Mouse (Mus musculus) ovary, postnatal 10 days (tissue): ENCODE data around the gene Zfp580.

Experiments
- DNase-seq: peaks from one replicate; pipeline ENCODE4 v3.0.0; 2022; ENCODE audit warnings: low spot score

The Zfp580 gene

DNA sequence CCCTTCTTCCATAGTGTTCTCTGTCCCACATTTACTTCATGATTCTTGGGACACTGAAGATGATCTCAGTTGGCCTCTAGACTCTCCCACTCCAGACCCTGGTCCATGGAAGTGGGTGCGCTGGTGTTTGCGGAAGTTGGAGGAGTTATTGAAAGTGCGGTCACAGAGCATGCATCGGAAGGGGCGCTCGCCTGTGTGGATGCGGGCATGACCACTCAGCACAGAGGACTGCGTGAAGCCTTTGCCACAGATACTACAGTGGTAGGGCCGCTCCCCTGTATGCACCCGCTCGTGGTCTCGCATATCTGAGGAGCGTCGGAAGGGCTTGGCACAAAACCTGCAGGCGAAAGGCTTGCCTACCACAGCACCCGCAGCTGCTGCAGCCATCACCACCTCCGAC is 15.7 kb upstream of the Zfp580 start:
- DNase-seq = no peak

DNA sequence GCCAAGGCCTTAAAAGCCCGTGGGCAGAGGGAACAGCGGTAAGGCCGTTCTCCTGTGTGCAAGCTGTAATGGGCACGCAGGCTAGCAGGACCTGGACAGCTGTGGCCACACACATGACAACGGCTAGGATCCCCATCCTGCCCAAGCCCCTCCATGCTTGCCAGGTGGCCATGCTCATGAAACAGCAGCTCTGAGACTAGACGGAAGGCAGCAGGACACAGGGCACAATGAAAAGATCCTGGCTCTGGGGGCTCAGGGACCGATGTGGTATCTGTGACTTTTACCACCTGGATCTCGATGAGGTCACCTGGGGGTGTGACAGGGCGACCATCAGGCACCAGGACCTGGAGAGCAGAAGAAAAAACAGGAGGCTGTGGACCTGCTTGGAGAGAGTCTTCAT is 15.2 kb upstream of the Zfp580 start:
- no peak for DNase-seq

DNA sequence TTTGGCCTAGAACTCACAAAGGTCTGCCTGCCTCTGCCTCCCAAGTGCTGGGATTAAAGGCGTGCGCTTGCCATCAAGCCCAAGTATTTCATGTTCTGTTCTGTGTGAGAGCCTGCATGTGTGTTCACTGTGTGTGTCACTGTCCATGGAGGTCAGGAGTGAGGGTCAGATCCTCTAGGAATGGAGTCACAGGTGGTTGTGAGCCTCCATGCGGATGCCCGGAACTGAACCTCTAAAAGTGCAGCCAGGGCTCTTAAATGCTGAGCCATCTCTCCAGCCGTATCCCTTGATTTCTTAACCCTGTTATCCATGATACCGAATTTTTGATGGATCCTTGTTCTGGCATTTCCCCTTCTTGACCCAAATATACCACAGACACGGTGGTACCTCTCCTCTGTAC is 14.3 kb upstream of the Zfp580 start:
- DNase-seq = no peak

DNA sequence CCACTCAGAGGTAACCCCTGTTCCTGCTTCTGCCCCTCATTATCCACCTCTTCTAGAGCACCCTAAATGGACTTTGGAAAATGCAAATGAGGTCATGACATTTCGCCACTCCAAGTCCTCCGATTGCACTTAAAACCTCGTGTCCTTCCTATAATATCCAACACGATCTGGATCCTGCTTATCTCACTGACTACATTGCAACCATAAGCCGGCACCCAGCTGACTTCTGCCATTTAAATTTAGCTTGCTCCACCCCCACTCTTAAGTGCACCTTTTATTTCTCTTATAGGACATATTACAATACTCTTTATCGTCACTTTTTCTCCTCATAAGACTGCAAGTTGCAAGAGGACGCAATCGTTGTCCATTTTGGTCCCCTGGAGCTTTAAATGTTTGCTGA is 13.9 kb upstream of the Zfp580 start:
- DNase-seq = no peak

DNA sequence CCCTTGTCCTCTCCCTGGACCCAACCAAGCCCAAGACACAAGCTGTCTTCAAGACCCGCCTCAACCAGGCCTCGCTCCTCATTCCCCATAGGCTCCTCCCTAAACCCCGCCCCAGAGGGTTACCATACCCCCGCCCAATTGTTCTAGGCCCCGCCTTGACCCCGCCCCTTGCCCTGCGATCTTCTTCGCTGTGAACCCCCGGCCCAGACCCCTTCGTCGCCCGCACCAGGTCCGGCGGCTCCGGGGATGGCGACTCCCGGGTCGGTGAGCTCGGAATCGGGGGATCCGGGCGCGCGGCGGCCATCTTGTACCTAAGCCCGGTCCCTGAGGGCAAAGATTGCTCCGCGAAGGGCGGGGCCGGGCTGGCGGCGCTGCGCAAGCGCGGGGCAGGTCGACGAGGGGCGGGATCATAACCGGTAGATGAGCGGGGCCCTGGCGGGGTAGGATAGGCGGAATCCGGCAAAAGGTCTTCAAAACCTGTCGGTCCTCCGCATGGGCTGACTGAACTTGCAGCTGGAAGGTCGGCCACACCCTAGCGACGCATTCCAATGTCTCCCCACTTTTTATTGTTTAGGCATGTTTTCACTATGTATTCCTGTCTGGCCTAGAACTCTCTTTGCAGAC is 13.1 kb upstream of the Zfp580 start, which contains the start of gene Zfp784:
TSS of gene Zfp784 (minus strand) at position 338 of the 624 bp plus-strand sequence.
- peak; percentile 90 for DNase-seq

DNA sequence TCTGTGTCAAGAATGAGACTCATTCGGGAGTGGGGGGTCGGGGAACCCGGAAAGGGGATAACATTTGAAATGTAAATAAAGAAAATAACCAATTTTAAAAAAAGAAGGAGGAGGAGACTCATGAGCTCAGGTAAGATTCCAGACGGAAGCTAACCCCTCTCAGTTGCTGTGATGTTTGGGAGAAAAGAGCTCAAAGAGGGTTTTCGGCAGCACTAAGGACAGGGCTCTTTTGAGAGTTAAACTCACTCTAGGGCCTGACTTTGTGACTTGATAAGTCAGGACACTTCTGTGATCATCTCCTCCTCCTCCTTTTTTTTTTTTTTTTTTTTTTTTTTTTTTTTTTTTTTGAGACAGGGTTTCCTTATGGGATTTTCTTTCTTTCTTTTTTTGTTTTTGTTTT is 12.4 kb upstream of the Zfp580 start:
- DNase-seq = no peak

DNA sequence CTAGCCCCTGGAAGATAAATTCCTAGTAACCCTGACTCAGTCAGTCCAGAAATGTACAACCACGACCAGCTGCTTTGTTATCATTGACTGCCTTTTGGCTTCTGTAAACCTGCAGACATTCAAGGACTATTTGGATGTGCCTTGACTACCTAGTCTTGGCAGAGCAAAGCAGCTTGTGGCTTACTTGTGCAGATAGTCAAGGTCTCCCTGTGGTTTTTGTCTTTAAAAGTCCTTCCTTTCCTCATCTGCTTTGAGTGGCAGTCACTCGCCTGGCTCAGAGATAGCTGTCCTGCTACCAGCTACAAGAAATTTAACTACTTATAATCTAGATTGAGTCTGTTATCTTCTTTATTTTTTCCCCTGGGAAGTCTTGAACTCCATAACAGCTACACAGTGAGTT is 6.4 kb upstream of the Zfp580 start:
- DNase-seq = no peak

DNA sequence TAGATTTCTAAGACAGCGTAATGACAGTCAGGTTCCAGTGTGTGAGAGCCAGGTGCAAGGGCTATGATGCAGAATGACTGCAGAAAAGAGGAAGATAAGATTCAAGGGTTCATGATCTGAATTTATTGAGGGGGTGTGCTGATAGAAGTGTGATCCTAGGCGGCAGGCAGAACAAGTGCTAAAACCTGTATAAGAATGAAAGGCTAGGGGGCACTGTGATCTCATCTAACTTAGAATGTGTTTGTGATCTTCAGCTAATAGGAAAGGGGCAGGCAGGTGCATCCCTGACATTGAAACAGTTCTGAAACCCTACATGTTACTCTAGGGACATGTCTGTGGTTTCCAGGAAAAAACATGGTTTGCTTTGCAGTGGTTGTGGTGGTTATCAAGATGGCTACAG is 5.2 kb upstream of the Zfp580 start:
- no peak for DNase-seq

DNA sequence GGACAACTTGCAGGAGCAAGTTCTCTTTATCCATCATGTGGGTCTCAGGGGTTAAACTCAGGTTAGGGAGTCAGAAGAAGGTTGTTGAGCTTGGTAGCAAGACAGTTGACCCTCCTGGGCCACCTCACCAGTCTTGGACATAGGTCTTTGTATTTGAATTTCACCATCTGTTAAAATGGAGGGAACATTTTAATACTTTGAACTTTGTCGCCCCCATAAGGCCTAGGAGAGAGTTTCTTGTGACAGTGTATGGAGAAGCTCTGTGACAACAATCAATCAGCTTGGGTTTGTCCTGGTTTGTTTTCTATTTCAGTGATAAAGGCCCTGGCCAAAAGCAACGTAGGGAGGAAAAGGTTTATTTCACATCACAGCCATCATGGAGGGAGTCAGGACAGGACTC is 4.0 kb upstream of the Zfp580 start:
- DNase-seq = no peak

DNA sequence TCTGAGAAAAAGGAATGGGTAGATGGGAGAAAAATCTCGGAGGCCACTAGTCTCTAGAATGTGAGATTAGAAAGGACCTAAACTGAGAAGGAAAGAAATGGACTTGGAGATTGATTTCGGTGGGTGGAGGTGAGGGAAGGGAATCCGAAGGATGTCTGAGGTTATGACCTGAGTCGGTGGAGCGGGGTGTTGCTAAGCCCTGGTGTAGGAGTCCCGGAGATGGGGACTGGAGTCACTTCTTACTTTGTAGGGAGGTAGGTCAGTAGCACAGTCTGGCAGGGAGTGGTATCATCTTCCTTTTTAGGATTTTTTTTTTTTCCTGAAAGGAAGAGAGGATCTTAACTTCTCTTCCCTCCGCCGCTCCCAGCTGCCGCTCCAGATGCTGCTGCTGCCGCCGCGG is 1.1 kb downstream of the Zfp580 start:
- no peak for DNase-seq

DNA sequence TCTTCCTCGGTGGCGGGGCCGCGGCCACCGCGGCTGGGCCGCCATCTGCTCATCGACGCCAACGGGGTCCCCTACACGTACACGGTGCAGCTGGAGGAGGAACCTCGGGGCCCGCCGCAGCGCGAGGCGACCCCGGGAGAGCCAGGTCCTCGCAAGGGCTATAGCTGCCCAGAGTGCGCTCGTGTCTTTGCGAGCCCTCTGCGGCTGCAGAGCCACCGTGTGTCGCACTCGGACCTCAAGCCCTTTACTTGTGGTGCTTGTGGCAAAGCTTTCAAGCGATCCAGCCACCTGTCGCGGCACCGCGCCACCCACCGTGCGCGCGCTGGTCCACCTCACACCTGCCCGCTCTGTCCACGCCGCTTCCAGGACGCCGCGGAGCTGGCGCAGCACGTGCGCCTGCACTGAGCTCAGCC is 1.6 kb downstream of the Zfp580 start:
- DNase-seq = no peak

DNA sequence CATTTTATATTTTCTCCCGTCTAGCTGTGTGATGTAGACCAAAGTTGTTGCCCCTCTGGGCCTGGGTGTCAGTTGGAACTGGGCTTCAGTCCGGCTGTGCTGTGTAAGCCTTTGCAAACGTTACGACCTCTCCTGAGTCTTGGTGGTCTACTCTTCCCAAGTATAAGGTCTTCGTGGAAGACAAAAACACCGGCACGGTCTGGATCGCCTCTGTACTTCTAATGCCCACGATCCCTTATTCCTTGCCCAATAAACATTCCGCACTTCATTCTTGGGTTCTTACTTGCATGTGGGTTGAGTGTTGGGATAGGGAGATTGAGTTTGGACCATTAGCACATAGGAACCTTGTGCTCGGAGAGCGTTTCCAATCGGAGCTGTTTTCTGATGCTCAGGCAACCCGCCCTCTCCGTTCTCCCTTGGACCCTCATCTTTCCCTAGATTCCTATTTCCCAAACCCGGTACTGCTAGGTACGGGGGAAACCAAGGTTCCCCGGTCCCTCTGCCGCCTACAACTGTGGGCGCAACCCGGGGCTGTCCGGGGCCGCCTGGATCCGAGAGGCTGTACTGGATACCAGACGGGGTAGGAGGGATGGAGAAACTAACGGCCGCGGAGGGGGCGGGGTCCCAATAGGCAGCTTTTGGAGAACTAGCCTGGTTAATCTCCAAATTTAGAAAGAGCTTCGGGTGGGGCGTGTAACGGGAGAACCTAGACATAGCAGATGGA is 2.3 kb downstream of the Zfp580 start:
- no peak for DNase-seq

DNA sequence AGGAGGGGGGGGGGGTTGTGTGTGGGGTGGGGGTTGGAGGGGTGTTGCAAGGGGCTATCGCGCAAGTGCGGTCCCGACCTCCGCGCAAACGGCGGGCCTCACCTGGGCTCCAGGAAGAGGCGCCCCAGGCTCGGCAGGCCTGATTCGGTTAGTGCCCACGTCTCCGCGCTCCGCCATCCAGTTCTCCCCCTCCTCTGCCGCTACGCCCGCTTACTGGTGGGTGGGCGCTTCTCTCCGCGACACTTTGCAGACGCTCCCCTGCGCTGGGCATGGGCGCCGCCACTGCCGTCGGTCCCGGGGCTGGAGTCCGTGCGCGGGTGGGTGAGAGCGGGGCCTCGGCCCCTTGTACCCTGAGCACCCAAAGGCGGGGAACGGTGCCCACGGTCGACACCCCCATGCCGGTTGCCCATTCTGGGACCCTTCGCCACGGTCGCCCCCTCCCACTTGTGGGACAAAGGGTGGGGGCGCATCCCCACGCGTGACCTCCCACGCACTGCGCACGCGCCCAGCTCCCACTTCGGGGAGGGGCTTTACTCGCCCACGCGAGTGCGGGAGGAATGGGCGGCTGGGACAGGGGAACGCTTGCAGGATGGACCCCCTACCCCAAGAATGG is 5.4 kb downstream of the Zfp580 start:
- DNase-seq = no peak

DNA sequence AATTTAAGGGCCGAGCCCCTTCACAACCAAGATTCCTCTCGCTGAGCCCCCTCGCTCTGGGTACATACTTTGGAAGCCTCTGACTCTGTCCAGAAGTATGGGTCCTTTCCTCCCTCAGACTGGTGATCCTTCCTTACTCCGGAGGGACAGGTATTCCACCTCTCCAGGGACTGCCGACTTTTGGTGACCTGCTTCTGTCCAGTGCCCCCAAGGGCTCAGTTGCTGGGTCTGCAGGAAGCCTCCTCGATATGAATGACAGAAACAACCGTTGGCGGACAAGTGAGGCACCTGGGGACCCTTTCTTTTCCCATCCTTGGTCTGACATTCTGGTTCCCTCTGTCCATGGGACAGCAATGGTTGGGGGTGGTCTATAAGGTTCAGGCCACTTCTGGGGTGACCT is 6.0 kb downstream of the Zfp580 start:
- DNase-seq = no peak

DNA sequence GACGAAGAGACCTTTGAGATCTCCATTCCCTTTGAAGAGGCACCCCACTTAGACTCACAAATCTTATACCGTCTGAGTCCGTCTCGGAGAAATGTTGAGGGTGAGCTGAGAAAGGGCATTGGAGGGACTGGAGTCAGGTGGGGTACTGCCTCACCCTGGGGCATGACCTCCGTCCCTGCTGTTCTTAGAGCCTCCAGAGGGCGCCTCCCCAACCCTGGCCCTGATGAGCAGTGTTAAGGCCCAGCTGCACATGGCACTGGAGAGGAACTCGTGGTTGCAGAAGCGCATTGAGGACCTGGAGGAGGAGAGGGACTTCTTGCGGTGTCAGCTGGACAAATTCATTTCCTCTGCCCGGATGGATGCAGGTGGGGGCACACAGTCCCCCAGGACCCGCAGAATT is 6.5 kb downstream of the Zfp580 start:
- DNase-seq = no peak

DNA sequence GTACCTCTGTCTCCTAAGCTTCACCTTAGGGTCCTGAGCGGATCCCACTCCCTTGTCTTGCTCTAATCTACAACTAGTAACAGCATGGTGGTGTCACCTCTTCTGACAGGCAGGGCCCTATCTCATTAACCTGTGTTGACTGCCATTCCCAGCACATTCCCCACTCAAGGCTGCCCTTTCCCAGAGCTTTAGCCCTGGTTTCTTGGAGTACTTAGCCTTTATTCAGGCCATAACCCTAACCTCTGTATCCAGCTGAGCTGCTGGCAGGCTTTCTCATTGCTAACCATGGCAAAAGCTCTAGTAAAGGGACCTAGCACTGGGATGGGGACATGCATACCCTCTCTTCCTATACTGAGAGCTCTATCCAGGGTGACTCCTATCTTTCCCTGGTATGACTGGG is 7.3 kb downstream of the Zfp580 start:
- DNase-seq = no peak

DNA sequence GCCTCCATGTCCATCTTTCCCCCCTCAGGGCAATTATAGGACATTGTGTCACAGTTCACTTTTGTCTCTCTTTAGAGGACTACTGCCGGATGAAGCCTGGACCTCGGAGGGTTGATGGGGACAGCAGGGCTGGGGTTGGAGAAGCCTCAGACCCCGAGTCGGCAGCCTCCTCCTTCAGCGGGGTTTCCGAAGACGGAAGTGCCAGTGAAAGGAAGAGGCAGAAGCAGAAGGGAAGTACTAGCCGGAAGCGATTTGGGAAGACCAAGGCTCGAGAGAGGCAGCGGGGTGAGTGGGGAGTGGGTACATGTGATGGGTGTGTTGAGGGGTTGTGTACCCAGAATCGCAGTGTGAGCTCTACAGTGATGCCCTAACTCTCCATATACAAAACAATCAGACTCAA is 8.1 kb downstream of the Zfp580 start:
- DNase-seq = no peak

DNA sequence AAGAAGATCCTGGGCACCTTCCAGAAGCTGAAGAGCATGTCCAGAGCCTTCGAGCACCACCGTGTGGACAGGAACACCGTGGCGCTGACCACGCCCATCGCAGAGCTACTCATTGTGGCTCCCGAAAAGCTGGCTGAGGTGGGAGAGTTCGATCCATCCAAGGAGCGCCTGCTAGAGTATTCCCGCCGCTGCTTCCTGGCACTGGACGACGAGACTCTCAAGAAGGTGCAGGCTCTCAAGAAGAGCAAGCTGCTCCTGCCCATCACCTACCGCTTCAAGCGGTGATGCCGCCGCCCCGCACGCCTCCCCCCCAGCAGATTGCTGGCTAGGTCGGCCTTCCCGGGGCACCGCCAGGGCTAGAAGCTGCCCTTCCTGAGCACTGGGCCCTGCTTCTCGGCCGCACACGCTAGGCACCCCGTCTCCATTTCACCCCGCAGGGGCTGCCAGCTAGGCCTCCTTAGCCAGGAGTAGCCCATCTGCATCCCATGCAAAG is 8.9 kb downstream of the Zfp580 start:
- DNase-seq = no peak

DNA sequence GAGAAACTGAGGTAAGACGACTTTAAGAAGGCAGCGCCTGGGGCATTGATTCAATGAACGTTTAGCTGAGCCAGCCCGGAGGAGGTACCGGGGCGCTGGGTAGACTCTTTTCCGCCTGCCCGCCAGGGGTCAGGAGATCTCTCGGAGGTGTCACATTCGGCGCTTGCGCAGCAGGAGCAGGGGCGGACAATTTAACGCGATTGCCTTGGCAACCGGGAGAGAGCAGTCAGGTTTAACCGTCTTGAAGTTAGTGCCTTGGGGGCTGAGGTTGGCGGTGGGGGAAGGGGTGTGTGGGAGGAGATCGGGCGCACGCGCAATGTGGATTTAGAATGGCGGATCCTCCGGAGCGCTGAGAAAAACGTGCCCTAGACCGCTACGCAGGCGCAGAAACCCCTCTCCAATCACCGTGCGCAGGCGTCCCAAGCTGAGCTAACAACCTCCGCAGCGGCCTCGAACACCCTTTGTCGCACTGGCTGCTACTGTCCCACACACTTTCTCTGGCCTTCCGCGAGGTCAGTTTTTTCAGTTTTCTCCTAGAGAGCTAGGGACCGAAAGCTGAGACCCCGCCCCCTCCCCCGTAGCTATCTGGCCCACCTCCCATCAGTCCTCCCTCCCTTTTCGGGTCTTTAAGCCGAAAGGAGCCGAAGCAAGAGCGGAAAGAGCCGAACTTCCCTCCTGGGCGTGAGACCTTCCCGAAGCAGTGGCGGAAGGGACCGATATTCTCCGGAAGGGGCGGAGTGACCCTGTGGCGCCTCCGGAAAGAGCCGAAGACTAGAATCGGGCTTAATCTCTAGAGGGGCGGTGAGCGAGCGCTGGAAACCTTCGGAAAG is 9.8 kb downstream of the Zfp580 start:
- peak; percentile 98 for DNase-seq

DNA sequence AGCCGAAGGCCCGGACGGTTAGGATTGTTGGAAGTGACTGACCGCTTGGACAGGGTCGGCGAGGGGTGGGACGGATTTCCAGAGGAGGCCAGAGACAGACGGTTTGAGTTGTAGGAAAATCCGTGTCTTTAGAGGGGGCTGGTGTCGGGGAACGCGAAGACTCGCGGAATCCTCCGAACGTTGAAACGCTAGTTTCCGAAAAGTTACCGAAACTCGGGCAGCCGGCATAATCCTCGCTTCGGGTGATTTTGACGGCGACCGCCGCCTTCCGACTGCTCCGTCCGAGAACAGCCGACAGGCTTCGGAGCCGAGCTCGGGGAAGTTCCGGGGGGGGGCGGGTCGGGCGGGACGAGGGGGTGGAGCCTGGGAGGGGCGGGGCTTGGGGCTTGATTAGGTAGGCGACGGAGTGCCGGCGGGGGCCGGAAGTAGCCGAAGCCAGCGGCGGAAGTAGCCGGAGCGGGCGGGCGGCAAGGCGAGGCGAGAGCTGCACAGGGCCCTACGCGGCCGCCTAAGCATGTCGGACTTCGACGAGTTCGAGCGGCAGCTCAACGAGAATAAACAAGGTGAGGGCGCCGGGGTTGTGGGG is 10.5 kb downstream of the Zfp580 start, which contains the start of gene U2af2:
TSS of gene U2af2 (plus strand) at position 370 of the 586 bp plus-strand sequence.
- DNase-seq = peak; percentile 74

DNA sequence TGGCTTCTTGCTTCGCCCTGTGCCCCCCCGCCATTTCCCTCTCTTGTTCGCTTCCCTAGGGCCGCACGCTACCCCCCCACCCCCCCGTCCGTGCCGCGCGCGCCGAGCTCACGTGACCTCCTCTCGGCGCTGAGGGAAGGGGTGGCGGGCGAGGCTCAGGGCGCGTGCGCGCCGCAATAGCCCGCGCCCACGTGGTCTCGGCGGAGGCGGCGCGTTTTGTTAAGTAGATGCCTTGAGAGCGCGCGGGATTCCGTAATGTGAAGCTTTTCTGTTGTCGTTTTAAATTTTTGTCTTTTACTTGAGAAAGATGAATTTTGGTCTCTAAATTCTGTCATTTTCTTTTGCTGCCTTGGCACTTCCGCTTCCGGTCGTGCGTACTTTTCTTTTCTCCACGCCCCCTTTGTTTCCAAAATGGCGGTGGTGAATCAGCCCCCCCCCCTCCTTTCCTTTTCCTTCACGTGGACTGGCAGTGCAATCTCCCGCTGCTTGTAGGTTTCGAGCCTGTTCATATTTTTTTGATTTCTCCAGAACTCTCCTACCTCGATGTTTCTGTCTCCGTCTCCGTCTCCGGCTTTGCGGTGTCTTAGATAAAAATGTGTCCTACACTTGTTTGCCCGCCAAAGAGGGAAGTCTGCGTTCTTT is 11.1 kb downstream of the Zfp580 start:
- no peak for DNase-seq

DNA sequence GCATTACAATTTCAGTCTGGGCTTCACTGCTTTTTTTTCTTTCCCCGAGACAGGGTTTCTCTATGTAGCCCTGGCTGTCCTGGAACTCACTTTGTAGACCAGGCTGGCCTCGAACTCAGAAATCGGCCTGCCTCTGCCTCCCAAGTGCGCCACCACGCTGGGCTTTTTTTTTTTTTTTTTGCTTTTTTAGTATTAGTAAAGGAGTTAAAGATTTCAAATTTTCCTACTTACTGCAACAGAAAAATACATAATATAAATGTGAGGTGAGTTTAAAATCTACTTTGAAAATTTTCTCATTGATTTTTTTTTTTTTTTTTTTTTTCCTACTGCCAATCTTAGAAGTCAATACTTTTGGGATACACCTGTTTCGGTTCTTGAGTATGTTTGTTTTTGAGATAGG is 13.5 kb downstream of the Zfp580 start:
- DNase-seq = no peak
